Mouse (Mus musculus) cerebellum, adult 2 months (tissue): ENCODE results near the gene Htatip2.

Source experiments
- CTCF ChIP-seq: fragments of 200-500 bp; IDR thresholded peaks from 2 replicates; pipeline ENCODE4 v1.5.1; 2011; ENCODE audit warnings: low read depth, mild to moderate bottlenecking, control low read depth, low read length, moderate library complexity, borderline replicate concordance; ENCODE audit not compliant: insufficient read depth
- POLR2A ChIP-seq: fragments of 200-500 bp; IDR thresholded peaks from 2 replicates; pipeline ENCODE4 v1.6.1; 2011; ENCODE audit warnings: low read length, control low read depth, borderline replicate concordance; ENCODE audit not compliant: insufficient read depth

GRCm38 (mm10) chr7:49762605-49763004 lies 3.7 kb downstream of the Htatip2 start:
- TF ChIP-seq CTCF (no peak), POLR2A (no peak)
